Mouse (Mus musculus) small intestine, adult 2 months (tissue): ENCODE measurements around the gene Utrn.

Experiments
- CTCF ChIP-seq: fragments of 200-500 bp; IDR thresholded peaks from 2 replicates; pipeline ENCODE4 v1.5.1; 2012; ENCODE audit warnings: low read depth, mild to moderate bottlenecking, control low read depth, inconsistent platforms, low read length, moderate library complexity, mixed read lengths; ENCODE audit not compliant: insufficient replicate concordance, insufficient read length; ENCODE audit errors: extremely low read depth
- POLR2A ChIP-seq: fragments of 200-500 bp; IDR thresholded peaks from 2 replicates; pipeline ENCODE4 v1.6.1; 2012; ENCODE audit warnings: low read depth, mild to moderate bottlenecking, control low read depth, inconsistent platforms, low read length, moderate library complexity

- no peak for TF ChIP-seq POLR2A
- no peak for TF ChIP-seq CTCF
Measured at GRCm38 (mm10) chr10:12572759-12573158, 296.4 kb downstream of the Utrn start.
